Mouse (Mus musculus) forebrain, postnatal 0 days (tissue): Measurements from ENCODE around the gene Hist2h2be. TPM values are rescaled to one million over a fixed set of nuclear protein-coding genes. Genes with fewer than 3 reads are reported as not detected.
A peak's percentile ranks its signal among the peaks of the same experiment; 100 is the strongest.

Experiments used
- ATAC-seq: fragments of 200-750 bp; cut with Nextera tagmentation; 2 replicates; pipeline ENCODE4 v1.8.0; 2017; ENCODE audit warnings: mild to moderate bottlenecking, moderate library complexity
- DNase-seq: peaks from one replicate; pipeline ENCODE4 v3.0.0-alpha.2; 2015
- H3K27ac ChIP-seq: fragments of 300-500 bp; sonication (generic); 2 replicates; pipeline ENCODE4 v1.5.1; 2014; ENCODE audit warnings: low read depth, mild to moderate bottlenecking, antibody characterized with exemption, low read length, moderate library complexity, mixed read lengths
- H3K27me3 ChIP-seq: fragments of 300-500 bp; sonication (generic); 2 replicates; pipeline ENCODE4 v1.6.1; 2014; ENCODE audit warnings: mild to moderate bottlenecking, low read length, mixed read lengths; ENCODE audit not compliant: insufficient read depth
- H3K36me3 ChIP-seq: fragments of 300-500 bp; sonication (generic); 2 replicates; pipeline ENCODE4 v1.6.1; 2014; ENCODE audit warnings: mild to moderate bottlenecking, moderate library complexity; ENCODE audit not compliant: insufficient read depth
- H3K4me1 ChIP-seq: fragments of 300-500 bp; sonication (generic); 2 replicates; pipeline ENCODE4 v1.6.1; 2014; ENCODE audit warnings: antibody characterized with exemption; ENCODE audit not compliant: insufficient read depth
- H3K4me2 ChIP-seq: fragments of 300-500 bp; sonication (generic); 2 replicates; pipeline ENCODE4 v1.6.1; 2014; ENCODE audit warnings: low read depth, mild to moderate bottlenecking, moderate library complexity
- H3K4me3 ChIP-seq: fragments of 300-500 bp; sonication (generic); 2 replicates; pipeline ENCODE4 v1.5.1; 2014; ENCODE audit warnings: low read depth, low read length, mixed read lengths
- H3K9ac ChIP-seq: fragments of 300-500 bp; sonication (generic); 2 replicates; pipeline ENCODE4 v1.6.1; 2014; ENCODE audit warnings: mild to moderate bottlenecking
- H3K9me3 ChIP-seq: fragments of 300-500 bp; sonication (generic); 2 replicates; pipeline ENCODE4 v1.6.1; 2016; ENCODE audit warnings: low read length
- CTCF ChIP-seq: sonication (generic); IDR thresholded peaks from 2 replicates; pipeline ENCODE4 v1.5.1; 2016; ENCODE audit warnings: antibody characterized with exemption, control low read depth, low read depth
- WGBS: fragments of 180-500 bp; shearing (Covaris S2); extraction: QIAGEN DNeasy Blood & Tissue Kit; methylation state at CpG from one replicate; pipeline ENCODE4 v1.1.7; 2014; 5-methylcytosine and 5-hydroxymethylcytosine counted together
- polyA plus RNA-seq: library from polyadenylated mRNA; unstranded; fragments of >200 nt; fragmentation: Nextera tagmentation; extraction: Ambion mirVana; gene quantifications from 2 replicates; pipeline ENCODE4 v1.2.1, GENCODE M21; 2015
- total RNA-seq: library from RNA; depleted of rRNA; stranded (reverse); fragments of >200 nt; gene quantifications from 2 replicates; pipeline ENCODE4 v1.2.3, GENCODE M21; 2014

Gene Hist2h2be
- total and polyA plus RNA-seq, 2 experiments from 2014 or later, result 3.6 to 12.2 TPM

GRCm38 (mm10) chr3:96260220-96260619 is 39.3 kb downstream of the Hist2h2be start:
- Histone ChIP-seq H3K27me3 (no peaks in the 10 kb centered on the region), H3K9ac (no peak overlapping the region), H3K4me2 (no peak overlapping the region), H3K4me3 (no peak overlapping the region), H3K36me3 (no peaks in the 10 kb centered on the region), H3K9me3 (no peaks in the 10 kb centered on the region), H3K4me1 (peaks cover 12% of the 10 kb centered on the region), H3K27ac (no peak overlapping the region)
- 90% methylated on average over 5 of the region's 5 CpGs for WGBS
- ATAC-seq, result no peak
- DNase-seq, result no peak
- TF ChIP-seq CTCF, result no peak

GRCm38 (mm10) chr3:96261623-96262022 is 40.7 kb downstream of the Hist2h2be start:
- whole genome bisulfite sequencing, result 43% methylated on average over 3 of the region's 3 CpGs
- Histone ChIP-seq H3K4me3 (peak overlapping the region; percentile 59), H3K27me3 (no peaks in the 10 kb centered on the region), H3K4me2 (peak overlapping the region; percentile 73), H3K9ac (peak overlapping the region; percentile 92), H3K36me3 (no peaks in the 10 kb centered on the region), H3K4me1 (peaks cover 12% of the 10 kb centered on the region), H3K27ac (peak overlapping the region; percentile 98), H3K9me3 (no peaks in the 10 kb centered on the region)
- TF ChIP-seq CTCF, result 0 out of 2 replicates have a peak, but pooled peaks have one; percentile 11
- no peak for ATAC-seq
- DNase-seq, result no peak

DNA sequence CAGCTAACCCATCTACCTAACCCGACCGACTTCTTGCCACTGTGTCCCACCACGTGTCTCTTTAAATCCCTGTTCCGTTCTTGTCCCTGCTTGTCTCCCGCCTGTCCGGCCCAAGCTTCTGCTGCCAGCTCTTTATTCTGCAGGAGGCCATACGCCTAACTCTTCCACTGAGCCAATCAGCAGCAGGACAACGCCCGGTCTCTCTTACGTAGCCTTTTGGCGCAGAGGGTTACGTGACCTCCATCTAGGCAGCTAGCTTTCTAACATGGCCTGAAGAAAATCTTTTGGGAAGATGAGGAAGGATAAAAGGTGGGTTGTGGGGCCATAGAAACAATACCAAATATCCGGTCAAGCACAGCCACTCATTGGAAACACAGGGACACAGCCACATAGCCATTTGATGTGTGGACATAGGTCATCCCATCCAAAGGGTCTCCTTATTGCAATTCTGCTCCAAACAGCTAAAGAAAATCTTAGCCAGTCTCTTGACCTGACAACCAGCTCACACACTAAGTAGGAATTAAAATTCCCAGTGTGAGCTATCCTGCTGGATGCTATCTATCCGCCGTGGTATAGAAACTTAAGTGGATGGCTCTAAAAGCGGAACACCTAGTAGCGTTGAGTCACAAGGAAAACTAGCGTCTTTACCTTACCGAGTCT is 41.4 kb downstream of the Hist2h2be start:
- WGBS, result under 1% methylated on average over 19 of the region's 19 CpGs
- peak; percentile 70 for ATAC-seq
- DNase-seq, result peak; percentile 83

GRCm38 (mm10) chr3:96262979-96263550 is 42.1 kb downstream of the Hist2h2be start, which contains the start of gene Hist2h4:
TSS of gene Hist2h4 (minus strand) at chr3:96263311.
- peak; percentile 97 for DNase-seq
- peak; percentile 91 for ATAC-seq
- WGBS, result under 1% methylated on average over 40 of the region's 40 CpGs
- Histone ChIP-seq H3K9ac (peak within 1 kb of the TSS; percentile 92), H3K27me3 (no peaks in the 10 kb centered on the region), H3K27ac (peak within 1 kb of the TSS; percentile 98), H3K4me3 (peak within 1 kb of the TSS; percentile 59), H3K9me3 (no peaks in the 10 kb centered on the region), H3K4me1 (peaks cover 16% of the 10 kb centered on the region), H3K36me3 (no peaks in the 10 kb centered on the region), H3K4me2 (peak within 1 kb of the TSS; percentile 73)
- peak; percentile 64 for TF ChIP-seq CTCF

More for the DNA sequence above, 41.4 kb downstream of the Hist2h2be start:
- Histone ChIP-seq H3K4me3 (peak overlapping the region; percentile 59), H3K4me2 (peak overlapping the region; percentile 73), H3K9ac (peak overlapping the region; percentile 92), H3K27me3 (no peaks in the 10 kb centered on the region), H3K9me3 (no peaks in the 10 kb centered on the region), H3K4me1 (peaks cover 12% of the 10 kb centered on the region), H3K36me3 (no peaks in the 10 kb centered on the region), H3K27ac (peak overlapping the region; percentile 98)
- TF ChIP-seq CTCF, result no peak

- ATAC-seq (peak; percentile 22), DNase-seq (peak; percentile 57)
Measured at GRCm38 (mm10) chr3:96263558-96264403, 42.9 kb downstream of the Hist2h2be start.

GRCm38 (mm10) chr3:96264404-96264949 is 43.6 kb downstream of the Hist2h2be start:
- H3K9me3 ChIP-seq, result no peaks in the 10 kb centered on the region
- TF ChIP-seq CTCF, result no peak
- peak overlapping the region; percentile 59; the same call in 1 of the 2 replicates for H3K4me3 ChIP-seq
- WGBS, result 65% methylated on average over 7 of the region's 7 CpGs
- H3K27ac ChIP-seq, result peak overlapping the region; percentile 98
- H3K27me3 ChIP-seq, result no peaks in the 10 kb centered on the region
- no peak for ATAC-seq
- peak overlapping the region; percentile 73 for H3K4me2 ChIP-seq
- H3K9ac ChIP-seq, result peak overlapping the region; percentile 53; the same call in 1 of the 2 replicates
- DNase-seq, result no peak
- peaks cover 17% of the 10 kb centered on the region for H3K4me1 ChIP-seq
- no peaks in the 10 kb centered on the region for H3K36me3 ChIP-seq

More at GRCm38 (mm10) chr3:96263558-96264403, 42.9 kb downstream of the Hist2h2be start:
- H3K4me3 ChIP-seq, result peak overlapping the region; percentile 59
- H3K27me3 ChIP-seq, result no peaks in the 10 kb centered on the region
- H3K9ac ChIP-seq, result peak overlapping the region; percentile 53
- H3K4me2 ChIP-seq, result peak overlapping the region; percentile 73
- WGBS, result 4% methylated on average over 27 of the region's 27 CpGs
- TF ChIP-seq CTCF, result no peak
- H3K9me3 ChIP-seq, result no peaks in the 10 kb centered on the region
- peaks cover 17% of the 10 kb centered on the region for H3K4me1 ChIP-seq
- H3K27ac ChIP-seq, result peak overlapping the region; percentile 98
- no peaks in the 10 kb centered on the region for H3K36me3 ChIP-seq
